Mouse (Mus musculus): ENCODE measurements around the gene Slc38a11. TPM values are rescaled to one million over a fixed set of nuclear protein-coding genes. Genes with fewer than 3 reads are reported as not detected.

Gene Slc38a11
- polyA plus RNA-seq, 1 experiment from 2014 or later, result 0.73 TPM

DNA sequence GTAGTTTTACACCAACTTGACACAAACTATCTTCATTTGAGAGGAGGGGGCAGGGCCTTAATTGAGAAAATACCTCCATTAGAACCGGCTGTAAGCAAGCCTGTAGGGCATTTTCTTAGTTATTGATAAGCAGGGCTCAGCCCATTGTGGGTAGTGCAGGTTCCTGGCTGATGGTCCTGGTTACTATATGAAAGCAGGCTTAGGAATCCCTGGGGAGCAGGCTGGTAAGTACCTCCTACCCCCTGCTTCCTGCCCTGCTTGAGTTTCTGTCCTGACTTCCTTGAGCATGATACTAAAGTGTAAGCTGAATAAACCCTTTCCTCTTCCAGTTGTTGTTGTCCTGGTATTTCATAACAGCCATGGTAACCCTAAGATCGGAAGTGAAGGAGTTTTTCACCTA lies 89.9 kb downstream of the Slc38a11 start:
- Histone ChIP-seq H3K4me2 (replicated peaks; ENCODE audit: low read depth, low read length) (no peak overlapping the region), H3K4me3 (ENCODE audit: low read length) (no peak overlapping the region), H3K9ac (ENCODE audit: low read depth, low read length) (no peak overlapping the region), H3K36me3 (ENCODE audit: control insufficient read depth, insufficient read depth, low read length) (no peaks in the 10 kb centered on the region), H3K27ac (ENCODE audit: low read depth, low read length) (no peak overlapping the region), H3K27me3 (ENCODE audit: control insufficient read depth, insufficient read depth, low read length) (no peaks in the 10 kb centered on the region), H3K9me3 (ENCODE audit: control insufficient read depth, low read length) (no peaks in the 10 kb centered on the region), H3K4me1 (ENCODE audit: control insufficient read depth, insufficient read depth, low read length) (0 out of 2 replicates have a peak, but pooled peaks cover under 1% of the 10 kb centered on the region)
- no peak for ATAC-seq (ENCODE audit: low FRiP score, low TSS enrichment)
- 56% methylated on average over 2 of the region's 2 CpGs for WGBS

- Histone ChIP-seq H3K4me3 (ENCODE audit: low read length) (no peak overlapping the region), H3K4me2 (replicated peaks; ENCODE audit: low read depth, low read length) (no peak overlapping the region), H3K4me1 (ENCODE audit: control insufficient read depth, insufficient read depth, low read length) (no peaks in the 10 kb centered on the region), H3K36me3 (ENCODE audit: control insufficient read depth, insufficient read depth, low read length) (no peaks in the 10 kb centered on the region), H3K27ac (ENCODE audit: low read depth, low read length) (no peak overlapping the region), H3K9me3 (ENCODE audit: control insufficient read depth, low read length) (no peaks in the 10 kb centered on the region), H3K9ac (ENCODE audit: low read depth, low read length) (no peak overlapping the region), H3K27me3 (ENCODE audit: control insufficient read depth, insufficient read depth, low read length) (no peaks in the 10 kb centered on the region)
- ATAC-seq (ENCODE audit: low FRiP score, low TSS enrichment), result no peak
- 92% methylated on average over 6 of the region's 6 CpGs for WGBS
Measured at GRCm38 (mm10) chr2:65268731-65269130, 95.1 kb downstream of the Slc38a11 start.

GRCm38 (mm10) chr2:65267834-65268233 lies 96.0 kb downstream of the Slc38a11 start:
- Histone ChIP-seq H3K27ac (ENCODE audit: low read depth, low read length) (no peak overlapping the region), H3K4me3 (ENCODE audit: low read length) (no peak overlapping the region), H3K4me1 (ENCODE audit: control insufficient read depth, insufficient read depth, low read length) (no peaks in the 10 kb centered on the region), H3K9ac (ENCODE audit: low read depth, low read length) (no peak overlapping the region), H3K36me3 (ENCODE audit: control insufficient read depth, insufficient read depth, low read length) (no peaks in the 10 kb centered on the region), H3K9me3 (ENCODE audit: control insufficient read depth, low read length) (no peaks in the 10 kb centered on the region), H3K27me3 (ENCODE audit: control insufficient read depth, insufficient read depth, low read length) (no peaks in the 10 kb centered on the region), H3K4me2 (replicated peaks; ENCODE audit: low read depth, low read length) (no peak overlapping the region)
- ATAC-seq (ENCODE audit: low FRiP score, low TSS enrichment), result no peak
- WGBS, result 55% methylated on average over 4 of the region's 4 CpGs

DNA sequence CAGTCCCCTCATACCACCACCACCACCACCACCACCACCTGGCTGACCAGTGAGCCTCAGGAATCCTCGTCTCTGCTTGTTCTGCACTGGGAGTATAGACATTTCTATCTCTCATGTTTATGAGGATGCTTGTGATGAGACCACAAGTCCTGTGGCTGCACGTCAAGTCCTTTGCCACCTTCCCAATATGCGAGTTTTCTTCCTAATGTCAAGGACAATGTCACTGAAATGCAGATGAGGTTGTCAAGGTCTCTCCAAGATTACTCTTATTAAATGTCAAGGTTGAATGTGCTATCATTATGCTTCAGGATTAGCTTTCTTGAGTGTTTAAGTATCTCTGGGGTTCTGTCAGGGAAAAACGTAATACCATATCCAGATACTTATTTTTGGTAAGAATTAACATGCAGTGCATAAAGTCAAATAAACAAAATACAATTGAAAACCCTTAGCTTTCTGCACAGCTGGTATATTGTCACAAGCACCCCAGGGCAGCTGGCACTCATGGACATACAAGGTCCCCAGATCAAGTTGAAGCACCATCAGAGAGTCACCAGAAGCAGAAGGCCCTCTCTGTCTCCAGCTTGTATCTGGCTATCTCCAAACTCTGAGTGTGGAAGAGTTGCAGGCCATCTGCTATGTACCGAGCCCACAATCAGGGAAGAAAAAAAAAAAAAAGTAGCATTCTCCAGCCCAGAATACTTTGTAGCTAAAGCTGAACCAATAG lies 97.1 kb downstream of the Slc38a11 start:
- no peak overlapping the region for H3K4me3 ChIP-seq (ENCODE audit: low read length)
- H3K9ac ChIP-seq (ENCODE audit: low read depth, low read length), result no peak overlapping the region
- H3K27ac ChIP-seq (ENCODE audit: low read depth, low read length), result no peak overlapping the region
- H3K27me3 ChIP-seq (ENCODE audit: control insufficient read depth, insufficient read depth, low read length), result no peaks in the 10 kb centered on the region
- no peak overlapping the region for H3K4me2 ChIP-seq (replicated peaks; ENCODE audit: low read depth, low read length)
- no peaks in the 10 kb centered on the region for H3K4me1 ChIP-seq (ENCODE audit: control insufficient read depth, insufficient read depth, low read length)
- no peaks in the 10 kb centered on the region for H3K9me3 ChIP-seq (ENCODE audit: control insufficient read depth, low read length)
- 81% methylated on average over 5 of the region's 5 CpGs for WGBS
- no peak for ATAC-seq (ENCODE audit: low FRiP score, low TSS enrichment)
- no peaks in the 10 kb centered on the region for H3K36me3 ChIP-seq (ENCODE audit: control insufficient read depth, insufficient read depth, low read length)

Small RNAs within 50 kb of the gene (microRNA-seq; reads per million reads assigned to microRNA genes)
- gene Mir6337, result not detected

Other genes starting within 250 kb of the Slc38a11 start
- gene Cobll1, start 124.6 kb downstream of the Slc38a11 start, polyA plus RNA-seq (2014; fragmentation: Nextera tagmentation; extraction: Ambion mirVana), result 11.4 and 24.7 TPM in 2 replicates
- 0.17 and 0.22 TPM in 2 replicates for gene Scn3a, start 203.6 kb upstream of the Slc38a11 start, polyA plus RNA-seq (2014; fragmentation: Nextera tagmentation; extraction: Ambion mirVana)